Mouse (Mus musculus): ENCODE data around the gene Il13ra1.

DNA sequence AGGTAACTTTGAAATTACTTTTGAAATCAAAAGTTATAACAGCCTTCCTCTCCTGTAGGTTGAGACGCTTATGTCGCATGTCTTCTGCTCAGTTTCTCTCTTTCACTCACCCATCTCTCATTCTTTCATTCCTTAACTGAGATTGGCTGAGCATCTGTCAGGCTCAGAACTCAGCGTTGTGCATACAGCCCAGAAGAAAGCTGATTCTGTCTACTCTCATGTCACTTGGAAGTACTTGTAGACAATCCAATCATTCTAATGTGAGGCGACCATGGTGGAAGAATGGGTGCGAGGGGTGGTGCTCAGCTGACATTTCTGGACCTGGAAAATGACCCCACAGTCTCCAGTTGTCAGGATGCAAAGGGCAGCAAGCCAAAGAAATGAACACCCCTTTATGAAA, 74.1 kb downstream of the Il13ra1 start:
- TF ChIP-seq POLR2A (IDR thresholded peaks at IDR 0.05; ENCODE audit: borderline replicate concordance, insufficient read depth, low read length) (no peak), CTCF (IDR thresholded peaks at IDR 0.05; ENCODE audit: borderline replicate concordance, insufficient read depth, low read depth, low read length) (no peak)

Data from cerebellum, adult 2 months (tissue).